Mouse (Mus musculus) heart, embryonic 12.5 days (tissue): Measurements from ENCODE around the gene Magi2. TPM values are rescaled to one million over a fixed set of nuclear protein-coding genes. Genes with fewer than 3 reads are reported as not detected.

ENCODE experiments used
- ATAC-seq: fragments of 200-750 bp; cut with Nextera tagmentation; 2 replicates; pipeline ENCODE4 v1.8.0; 2017; ENCODE audit warnings: moderate TSS enrichment, moderate library complexity; ENCODE audit not compliant: insufficient number of reproducible peaks, low FRiP score
- H3K27ac ChIP-seq: fragments of 300-500 bp; sonication (generic); 2 replicates; pipeline ENCODE4 v1.5.1; 2016; ENCODE audit warnings: mild to moderate bottlenecking, moderate library complexity; ENCODE audit not compliant: poor library complexity, severe bottlenecking
- H3K27me3 ChIP-seq: fragments of 300-500 bp; sonication (generic); replicated peaks from 2 replicates; pipeline ENCODE4 v1.6.1; 2016; ENCODE audit warnings: mild to moderate bottlenecking, moderate library complexity
- H3K36me3 ChIP-seq: fragments of 300-500 bp; sonication (generic); 2 replicates; pipeline ENCODE4 v1.6.1; 2016; ENCODE audit warnings: mild to moderate bottlenecking, moderate library complexity
- H3K4me1 ChIP-seq: fragments of 300-500 bp; sonication (generic); replicated peaks from 2 replicates; pipeline ENCODE4 v1.6.1; 2016; ENCODE audit warnings: mild to moderate bottlenecking
- H3K4me2 ChIP-seq: fragments of 300-500 bp; sonication (generic); 2 replicates; pipeline ENCODE4 v1.6.1; 2016; ENCODE audit warnings: mild to moderate bottlenecking, moderate library complexity
- H3K4me3 ChIP-seq: fragments of 300-500 bp; sonication (generic); 2 replicates; pipeline ENCODE4 v1.5.1; 2016; ENCODE audit warnings: mild to moderate bottlenecking
- H3K9ac ChIP-seq: fragments of 300-500 bp; sonication (generic); 2 replicates; pipeline ENCODE4 v1.6.1; 2016; ENCODE audit warnings: mild to moderate bottlenecking, moderate library complexity
- H3K9me3 ChIP-seq: fragments of 300-500 bp; sonication (generic); replicated peaks from 2 replicates; pipeline ENCODE4 v1.6.1; 2016; ENCODE audit warnings: mild to moderate bottlenecking, moderate library complexity
- WGBS: fragments of 180-500 bp; shearing (Covaris S2); methylation state at CpG from one replicate; pipeline ENCODE4 v1.1.7; 2016; 5-methylcytosine and 5-hydroxymethylcytosine counted together
- polyA plus RNA-seq: library from polyadenylated mRNA; unstranded; fragments of >200 nt; fragmentation: Nextera tagmentation; extraction: Ambion mirVana; gene quantifications from 2 replicates; pipeline ENCODE4 v1.2.1, GENCODE M21; 2016

Magi2 gene
- polyA plus RNA-seq, 1 experiment from 2014 or later: 3.9 TPM

- 63% methylated on average over 3 of the region's 3 CpGs for WGBS
- ATAC-seq: no peak
These were observed 705.3 kb downstream of the Magi2 start for GRCm38 (mm10) chr5:19932102-19932501.

GRCm38 (mm10) chr5:19933190-19933589 lies 706.4 kb downstream of the Magi2 start:
- ATAC-seq: no peak
- no peak overlapping the region for H3K9ac ChIP-seq
- WGBS: 68% methylated on average over 2 of the region's 2 CpGs
- H3K27ac ChIP-seq: no peak overlapping the region
- no peaks in the 10 kb centered on the region for H3K27me3 ChIP-seq
- H3K36me3 ChIP-seq: no peaks in the 10 kb centered on the region
- no peaks in the 10 kb centered on the region for H3K4me1 ChIP-seq
- no peaks in the 10 kb centered on the region for H3K9me3 ChIP-seq
- no peak overlapping the region for H3K4me2 ChIP-seq
- no peak overlapping the region for H3K4me3 ChIP-seq

More at GRCm38 (mm10) chr5:19932102-19932501, 705.3 kb downstream of the Magi2 start:
- H3K4me1 ChIP-seq: no peaks in the 10 kb centered on the region
- H3K27ac ChIP-seq: no peak overlapping the region
- no peak overlapping the region for H3K4me3 ChIP-seq
- H3K4me2 ChIP-seq: no peak overlapping the region
- H3K9ac ChIP-seq: no peak overlapping the region
- H3K36me3 ChIP-seq: no peaks in the 10 kb centered on the region
- no peaks in the 10 kb centered on the region for H3K27me3 ChIP-seq
- H3K9me3 ChIP-seq: no peaks in the 10 kb centered on the region

DNA sequence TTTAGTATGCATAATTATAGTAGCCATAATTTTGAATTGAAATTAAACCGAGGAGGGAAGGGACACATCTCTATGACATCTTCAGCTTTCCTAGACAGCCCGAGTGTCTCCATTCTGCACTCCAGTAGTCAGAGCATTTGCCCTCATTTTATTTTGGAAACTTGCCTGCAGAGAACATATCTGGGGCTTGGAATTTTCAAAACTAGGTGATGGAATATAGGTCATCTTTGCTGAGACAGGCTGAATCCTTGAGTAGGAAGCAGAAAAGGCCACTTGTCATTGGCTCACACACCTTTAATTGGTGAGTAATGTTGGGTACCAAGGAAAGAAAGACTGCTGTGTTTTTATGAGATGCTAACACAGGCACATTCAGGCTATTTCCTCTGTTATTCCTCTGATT lies 724.3 kb downstream of the Magi2 start:
- Histone ChIP-seq H3K9ac (no peak overlapping the region), H3K27me3 (no peaks in the 10 kb centered on the region), H3K4me2 (no peak overlapping the region), H3K9me3 (no peaks in the 10 kb centered on the region), H3K4me1 (no peaks in the 10 kb centered on the region), H3K4me3 (no peak overlapping the region), H3K36me3 (no peaks in the 10 kb centered on the region), H3K27ac (no peak overlapping the region)
- 70% methylated on average over 2 of the region's 2 CpGs for WGBS
- no peak for ATAC-seq

GRCm38 (mm10) chr5:19964113-19964512 lies 737.3 kb downstream of the Magi2 start:
- H3K9me3 ChIP-seq: no peaks in the 10 kb centered on the region
- no peak for ATAC-seq
- 71% methylated on average over 1 of the region's 1 CpGs for WGBS

GRCm38 (mm10) chr5:19972736-19973135 lies 745.9 kb downstream of the Magi2 start:
- Histone ChIP-seq H3K9ac (no peak overlapping the region), H3K27ac (no peak overlapping the region), H3K36me3 (no peaks in the 10 kb centered on the region), H3K4me3 (no peak overlapping the region), H3K27me3 (no peaks in the 10 kb centered on the region), H3K4me1 (no peaks in the 10 kb centered on the region), H3K9me3 (no peaks in the 10 kb centered on the region), H3K4me2 (no peak overlapping the region)
- 76% methylated on average over 2 of the region's 2 CpGs for WGBS
- no peak for ATAC-seq

More at GRCm38 (mm10) chr5:19964113-19964512, 737.3 kb downstream of the Magi2 start:
- no peaks in the 10 kb centered on the region for H3K27me3 ChIP-seq
- H3K4me2 ChIP-seq: no peak overlapping the region
- H3K9ac ChIP-seq: no peak overlapping the region
- no peaks in the 10 kb centered on the region for H3K36me3 ChIP-seq
- no peaks in the 10 kb centered on the region for H3K4me1 ChIP-seq
- H3K4me3 ChIP-seq: no peak overlapping the region
- H3K27ac ChIP-seq: no peak overlapping the region

GRCm38 (mm10) chr5:19973852-19974251 lies 747.0 kb downstream of the Magi2 start:
- Histone ChIP-seq H3K27ac (no peak overlapping the region), H3K36me3 (no peaks in the 10 kb centered on the region), H3K4me2 (no peak overlapping the region), H3K9ac (no peak overlapping the region), H3K9me3 (no peaks in the 10 kb centered on the region), H3K27me3 (no peaks in the 10 kb centered on the region), H3K4me1 (no peaks in the 10 kb centered on the region), H3K4me3 (no peak overlapping the region)
- no peak for ATAC-seq
- 78% methylated on average over 3 of the region's 3 CpGs for WGBS

DNA sequence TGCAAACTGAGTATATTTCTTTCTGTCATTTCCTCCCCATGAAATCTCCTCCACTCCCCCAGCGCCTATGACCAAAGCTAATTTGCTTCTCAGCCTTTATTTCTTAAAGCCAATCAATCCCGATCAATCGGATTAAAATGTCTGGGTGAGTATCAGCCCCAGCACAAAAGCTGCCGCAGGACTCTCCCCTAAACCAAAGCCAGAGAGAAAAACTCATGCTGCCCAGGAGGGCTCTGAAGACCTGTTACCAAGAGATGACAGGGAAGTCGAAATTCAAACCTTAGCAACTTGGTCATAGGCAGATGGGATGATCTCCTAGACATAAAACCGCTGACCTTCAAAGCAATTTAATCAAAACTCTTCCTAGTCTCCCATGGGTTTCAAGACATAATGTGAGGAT lies 754.7 kb downstream of the Magi2 start:
- no peaks in the 10 kb centered on the region for H3K9me3 ChIP-seq
- no peak overlapping the region for H3K4me3 ChIP-seq

DNA sequence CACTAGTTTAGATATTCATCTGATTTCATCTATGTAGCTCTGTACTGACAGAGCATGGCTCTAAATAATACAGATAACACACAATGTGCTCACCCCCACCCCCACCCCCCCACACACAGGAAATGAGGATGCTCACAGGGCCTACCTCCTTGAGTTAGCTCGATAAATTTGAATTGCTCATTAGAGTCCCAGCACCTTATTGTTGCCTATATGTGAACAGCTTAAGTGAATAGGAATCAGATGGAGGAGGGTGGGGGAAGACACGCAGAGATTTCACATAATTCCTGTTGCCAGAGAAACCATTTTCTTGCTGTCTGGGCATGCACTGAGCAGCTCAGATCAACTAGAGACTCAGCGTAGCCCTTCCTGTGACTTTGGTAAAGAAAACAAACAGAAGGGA lies 755.2 kb downstream of the Magi2 start:
- Histone ChIP-seq H3K9ac (no peak overlapping the region), H3K4me3 (no peak overlapping the region), H3K27me3 (no peaks in the 10 kb centered on the region), H3K4me2 (no peak overlapping the region), H3K27ac (no peak overlapping the region), H3K9me3 (no peaks in the 10 kb centered on the region), H3K36me3 (no peaks in the 10 kb centered on the region), H3K4me1 (no peaks in the 10 kb centered on the region)
- 75% methylated on average over 3 of the region's 3 CpGs for WGBS
- ATAC-seq: no peak

More for the DNA sequence above, 754.7 kb downstream of the Magi2 start:
- Histone ChIP-seq H3K4me1 (no peaks in the 10 kb centered on the region), H3K9ac (no peak overlapping the region), H3K27me3 (no peaks in the 10 kb centered on the region), H3K27ac (no peak overlapping the region), H3K4me2 (no peak overlapping the region), H3K36me3 (no peaks in the 10 kb centered on the region)
- ATAC-seq: no peak
- 83% methylated on average over 6 of the region's 6 CpGs for WGBS

- H3K4me3 ChIP-seq: no peak overlapping the region
- H3K4me2 ChIP-seq: no peak overlapping the region
- H3K27ac ChIP-seq: no peak overlapping the region
- H3K9ac ChIP-seq: no peak overlapping the region
- H3K9me3 ChIP-seq: no peaks in the 10 kb centered on the region
- H3K36me3 ChIP-seq: no peaks in the 10 kb centered on the region
- WGBS: 54% methylated on average over 6 of the region's 6 CpGs
- H3K27me3 ChIP-seq: no peaks in the 10 kb centered on the region
- no peak for ATAC-seq
- H3K4me1 ChIP-seq: no peaks in the 10 kb centered on the region
These were observed 772.6 kb downstream of the Magi2 start for GRCm38 (mm10) chr5:19999486-19999885.

- Histone ChIP-seq H3K4me2 (no peak overlapping the region), H3K4me3 (no peak overlapping the region), H3K27ac (no peak overlapping the region), H3K9me3 (no peaks in the 10 kb centered on the region), H3K27me3 (no peaks in the 10 kb centered on the region), H3K36me3 (no peaks in the 10 kb centered on the region), H3K9ac (no peak overlapping the region), H3K4me1 (no peaks in the 10 kb centered on the region)
- 75% methylated on average over 1 of the region's 1 CpGs for WGBS
- ATAC-seq: no peak
These were observed 773.1 kb downstream of the Magi2 start for GRCm38 (mm10) chr5:19999912-20000311.

DNA sequence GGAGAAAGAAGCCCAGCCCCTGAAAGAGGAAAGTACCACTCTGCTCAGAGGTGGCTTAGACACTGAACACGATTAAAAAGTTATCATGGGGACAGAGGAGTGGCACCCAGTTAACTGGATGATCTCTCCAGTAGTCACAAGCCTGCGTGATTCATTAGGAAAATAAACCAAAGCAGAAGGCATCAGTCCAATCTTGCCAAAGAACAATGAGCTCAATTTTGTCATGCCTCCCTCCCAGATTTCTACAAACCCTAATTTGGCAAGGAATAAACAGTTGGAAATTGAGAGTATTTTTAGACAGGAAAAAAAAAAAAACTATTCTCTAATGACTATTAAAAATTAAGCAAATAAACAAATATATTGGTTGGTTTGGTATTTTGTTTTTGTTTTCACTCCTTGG lies 779.8 kb downstream of the Magi2 start:
- H3K9ac ChIP-seq: no peak overlapping the region
- no peak overlapping the region for H3K27ac ChIP-seq
- 56% methylated on average over 2 of the region's 2 CpGs for WGBS
- H3K4me2 ChIP-seq: no peak overlapping the region
- H3K36me3 ChIP-seq: no peaks in the 10 kb centered on the region
- H3K27me3 ChIP-seq: no peaks in the 10 kb centered on the region
- ATAC-seq: no peak
- no peaks in the 10 kb centered on the region for H3K9me3 ChIP-seq
- no peaks in the 10 kb centered on the region for H3K4me1 ChIP-seq
- no peak overlapping the region for H3K4me3 ChIP-seq

- ATAC-seq: no peak
- Histone ChIP-seq H3K4me3 (no peak overlapping the region), H3K36me3 (no peaks in the 10 kb centered on the region), H3K4me2 (no peak overlapping the region), H3K27me3 (no peaks in the 10 kb centered on the region), H3K9me3 (no peaks in the 10 kb centered on the region), H3K9ac (no peak overlapping the region), H3K4me1 (no peaks in the 10 kb centered on the region), H3K27ac (no peak overlapping the region)
- 80% methylated on average over 8 of the region's 8 CpGs for WGBS
These were observed 780.4 kb downstream of the Magi2 start for GRCm38 (mm10) chr5:20007246-20007645.
